Mouse (Mus musculus) embryonic facial prominence, embryonic 13.5 days (tissue): ENCODE measurements around the gene Mcm2. TPM values are rescaled to one million over a fixed set of nuclear protein-coding genes. Genes with fewer than 3 reads are reported as not detected.

Experiments
- ATAC-seq: fragments of 200-750 bp; cut with Nextera tagmentation; 2 replicates; pipeline ENCODE4 v1.8.0; 2017; ENCODE audit warnings: low read depth; ENCODE audit not compliant: insufficient number of reproducible peaks, insufficient read depth, low FRiP score, low TSS enrichment
- H3K27ac ChIP-seq: fragments of 300-500 bp; sonication (generic); 2 replicates; pipeline ENCODE4 v1.5.1; 2015; ENCODE audit warnings: moderate library complexity, mild to moderate bottlenecking, inconsistent platforms
- H3K27me3 ChIP-seq: fragments of 300-500 bp; sonication (generic); 2 replicates; pipeline ENCODE4 v1.6.1; 2015; ENCODE audit warnings: mild to moderate bottlenecking, inconsistent platforms
- H3K36me3 ChIP-seq: fragments of 300-500 bp; sonication (generic); 2 replicates; pipeline ENCODE4 v1.6.1; 2015; ENCODE audit warnings: mild to moderate bottlenecking, inconsistent platforms
- H3K4me1 ChIP-seq: fragments of 300-500 bp; sonication (generic); 2 replicates; pipeline ENCODE4 v1.6.1; 2015; ENCODE audit warnings: inconsistent platforms
- H3K4me2 ChIP-seq: fragments of 300-500 bp; sonication (generic); 2 replicates; pipeline ENCODE4 v1.6.1; 2015; ENCODE audit warnings: moderate library complexity, mild to moderate bottlenecking, inconsistent platforms
- H3K4me3 ChIP-seq: fragments of 300-500 bp; sonication (generic); 2 replicates; pipeline ENCODE4 v1.5.1; 2015; ENCODE audit warnings: mild to moderate bottlenecking, inconsistent platforms
- H3K9ac ChIP-seq: fragments of 300-500 bp; sonication (generic); 2 replicates; pipeline ENCODE4 v1.6.1; 2015; ENCODE audit warnings: mild to moderate bottlenecking, inconsistent platforms
- H3K9me3 ChIP-seq: fragments of 300-500 bp; sonication (generic); 2 replicates; pipeline ENCODE4 v1.6.1; 2016; ENCODE audit warnings: inconsistent platforms
- WGBS: fragments of 180-500 bp; shearing (Covaris S2); methylation state at CpG from one replicate; pipeline ENCODE4 v1.1.7; 2015; ENCODE audit warnings: mixed read lengths; 5-methylcytosine and 5-hydroxymethylcytosine counted together
- polyA plus RNA-seq: library from polyadenylated mRNA; unstranded; fragments of >200 nt; fragmentation: Nextera tagmentation; extraction: Ambion mirVana; gene quantifications from 2 replicates; pipeline ENCODE4 v1.2.1, GENCODE M21; 2015

The Mcm2 gene
- polyA plus RNA-seq, 1 experiment from 2014 or later: 131 TPM

DNA sequence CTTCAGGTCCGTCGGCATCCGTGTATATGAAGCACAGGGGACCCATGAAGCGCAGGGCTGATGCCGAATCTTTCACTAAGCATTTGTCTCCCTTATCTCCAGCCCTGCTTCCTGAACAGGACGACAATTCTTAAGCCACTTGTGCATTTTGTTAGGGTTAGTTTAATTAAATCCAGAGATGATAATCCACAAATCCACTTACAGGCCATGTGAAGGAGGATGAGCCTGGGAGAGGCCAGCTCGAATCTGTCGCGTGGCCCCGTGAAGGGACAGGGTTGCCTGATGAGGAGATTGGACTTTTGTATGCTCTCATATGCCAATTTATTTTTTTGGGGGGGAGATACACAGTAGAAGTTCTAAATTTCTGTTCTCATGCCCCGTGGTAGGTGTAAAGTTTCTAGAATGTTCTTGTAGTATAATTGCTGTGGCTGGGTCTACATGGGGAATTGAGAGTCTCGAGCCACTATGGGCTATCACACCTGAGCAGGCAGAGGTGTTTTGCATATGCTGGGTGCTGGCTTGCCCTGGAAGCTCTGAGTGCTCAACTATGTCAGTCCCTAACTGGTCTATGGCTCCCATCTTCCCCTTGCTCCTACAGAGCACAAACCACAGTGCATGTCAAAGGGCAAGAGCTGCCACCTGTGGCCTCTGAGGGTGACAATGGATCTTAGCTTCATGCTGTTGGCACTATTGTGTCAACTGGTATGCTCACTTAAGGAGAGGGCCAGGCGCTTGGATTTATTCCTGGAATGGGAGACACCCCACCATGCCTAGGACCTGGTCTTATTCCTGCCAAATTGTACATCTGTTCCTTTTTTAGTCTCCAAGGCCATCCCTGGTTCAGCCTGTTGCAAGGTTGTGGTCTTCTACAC lies 38.0 kb upstream of the Mcm2 start:
- 49% methylated on average over 13 of the region's 13 CpGs for WGBS
- Histone ChIP-seq H3K36me3 (no peaks in the 10 kb centered on the region), H3K9ac (no peak overlapping the region), H3K9me3 (no peaks in the 10 kb centered on the region), H3K4me1 (peaks cover 50% of the 10 kb centered on the region), H3K27me3 (peaks cover 4% of the 10 kb centered on the region; the same call in 1 of the 2 replicates), H3K27ac (no peak overlapping the region), H3K4me3 (no peak overlapping the region), H3K4me2 (no peak overlapping the region)
- ATAC-seq: no peak

DNA sequence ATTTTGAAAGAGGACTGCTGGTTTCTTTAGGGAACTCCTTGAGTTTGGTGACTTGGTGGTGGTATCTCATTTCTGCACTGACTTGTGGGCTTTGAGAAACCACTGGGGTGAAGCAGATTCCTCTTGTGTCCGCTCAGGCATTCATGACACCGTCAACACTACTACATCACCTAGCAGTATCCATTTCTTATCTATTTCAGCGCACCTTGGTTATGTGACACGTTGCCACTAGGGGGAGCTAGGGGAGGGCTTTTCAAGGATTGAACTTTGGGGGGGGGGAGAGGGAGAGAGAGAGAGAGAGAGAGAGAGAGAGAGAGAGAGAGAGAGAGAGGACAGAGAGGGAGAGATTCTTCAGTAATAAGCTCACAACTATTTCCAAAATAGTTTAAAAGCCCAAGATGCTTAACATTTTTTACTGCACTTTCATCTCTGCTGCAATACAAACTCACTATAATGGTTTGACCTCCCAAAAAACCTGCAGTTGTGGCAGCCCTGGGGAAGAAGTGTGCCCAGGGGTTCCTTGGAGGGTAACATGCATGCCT lies 37.2 kb upstream of the Mcm2 start:
- H3K27me3 ChIP-seq: peaks cover 4% of the 10 kb centered on the region; the same call in 1 of the 2 replicates

DNA sequence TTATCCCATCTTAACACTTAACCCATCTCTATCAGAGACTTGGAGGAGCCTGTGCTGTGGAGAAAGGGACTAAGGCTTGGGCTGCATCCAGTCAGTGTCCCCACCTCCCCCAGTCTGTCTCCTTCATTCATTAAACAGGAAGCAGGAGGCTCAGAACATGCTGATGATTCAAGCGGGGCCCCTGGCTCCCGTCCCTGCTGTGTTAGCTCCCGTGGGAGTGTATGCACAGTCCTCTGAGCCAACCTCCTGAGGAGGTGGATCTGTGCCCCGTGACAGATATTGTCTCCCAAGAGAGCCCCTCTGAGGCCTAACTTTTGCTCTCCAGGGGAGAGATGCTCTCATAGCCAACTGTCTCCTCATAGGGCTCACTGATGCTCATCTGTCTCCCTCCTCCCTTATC lies 36.2 kb upstream of the Mcm2 start:
- H3K9ac ChIP-seq: no peak overlapping the region
- H3K36me3 ChIP-seq: no peaks in the 10 kb centered on the region
- peaks cover 43% of the 10 kb centered on the region for H3K4me1 ChIP-seq
- peaks cover 4% of the 10 kb centered on the region; the same call in 1 of the 2 replicates for H3K27me3 ChIP-seq
- H3K4me2 ChIP-seq: no peak overlapping the region
- no peak overlapping the region for H3K27ac ChIP-seq
- 20% methylated on average over 4 of the region's 4 CpGs for WGBS
- H3K4me3 ChIP-seq: no peak overlapping the region
- no peak for ATAC-seq
- H3K9me3 ChIP-seq: no peaks in the 10 kb centered on the region

More for the DNA sequence above, 37.2 kb upstream of the Mcm2 start:
- H3K27ac ChIP-seq: no peak overlapping the region
- H3K36me3 ChIP-seq: no peaks in the 10 kb centered on the region
- no peak overlapping the region for H3K4me2 ChIP-seq
- H3K9me3 ChIP-seq: no peaks in the 10 kb centered on the region
- H3K9ac ChIP-seq: no peak overlapping the region
- H3K4me3 ChIP-seq: no peak overlapping the region
- WGBS: 12% methylated on average over 4 of the region's 4 CpGs
- peaks cover 50% of the 10 kb centered on the region for H3K4me1 ChIP-seq
- no peak for ATAC-seq

GRCm38 (mm10) chr6:88934132-88934531 lies 35.6 kb upstream of the Mcm2 start:
- no peak for ATAC-seq
- WGBS: 55% methylated on average over 4 of the region's 4 CpGs
- Histone ChIP-seq H3K4me1 (peaks cover 36% of the 10 kb centered on the region), H3K9me3 (no peaks in the 10 kb centered on the region), H3K27me3 (peaks cover 4% of the 10 kb centered on the region; the same call in 1 of the 2 replicates), H3K36me3 (no peaks in the 10 kb centered on the region), H3K4me3 (no peak overlapping the region), H3K4me2 (no peak overlapping the region), H3K27ac (no peak overlapping the region), H3K9ac (no peak overlapping the region)

GRCm38 (mm10) chr6:88931449-88931848 lies 32.9 kb upstream of the Mcm2 start:
- ATAC-seq: no peak
- no peak overlapping the region for H3K4me3 ChIP-seq

DNA sequence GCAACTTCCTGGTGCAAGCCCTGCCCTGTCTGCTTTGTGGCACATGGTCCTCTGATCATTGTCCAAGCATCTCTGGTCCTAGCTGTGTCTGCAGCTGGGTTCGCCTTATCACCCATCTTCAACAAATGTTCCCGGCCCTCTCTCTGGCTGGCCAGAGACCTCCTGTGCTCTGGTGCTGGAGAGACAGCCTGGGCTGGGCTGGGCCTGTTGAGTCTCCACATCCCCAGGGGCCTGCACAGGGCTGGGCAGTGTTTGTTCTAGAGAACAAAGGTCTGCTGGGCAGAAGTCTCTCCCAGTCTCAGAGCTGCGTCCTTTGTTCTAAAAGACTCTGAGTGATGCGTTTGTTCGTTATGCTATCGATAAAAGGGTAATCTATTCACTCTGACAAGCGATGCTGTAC lies 31.5 kb upstream of the Mcm2 start:
- Histone ChIP-seq H3K4me1 (peaks cover 36% of the 10 kb centered on the region), H3K27me3 (peaks cover 4% of the 10 kb centered on the region), H3K4me3 (no peak overlapping the region), H3K27ac (no peak overlapping the region), H3K4me2 (no peak overlapping the region), H3K9me3 (no peaks in the 10 kb centered on the region), H3K9ac (0 out of 2 replicates have a peak overlapping the region, but pooled peaks have one; percentile 0), H3K36me3 (no peaks in the 10 kb centered on the region)
- no peak for ATAC-seq
- WGBS: 78% methylated on average over 7 of the region's 7 CpGs

More at GRCm38 (mm10) chr6:88931449-88931848, 32.9 kb upstream of the Mcm2 start:
- Histone ChIP-seq H3K9me3 (no peaks in the 10 kb centered on the region), H3K27me3 (peaks cover 4% of the 10 kb centered on the region), H3K4me1 (peaks cover 29% of the 10 kb centered on the region), H3K27ac (no peak overlapping the region), H3K4me2 (no peak overlapping the region), H3K36me3 (no peaks in the 10 kb centered on the region), H3K9ac (no peak overlapping the region)
- 71% methylated on average over 2 of the region's 2 CpGs for WGBS

DNA sequence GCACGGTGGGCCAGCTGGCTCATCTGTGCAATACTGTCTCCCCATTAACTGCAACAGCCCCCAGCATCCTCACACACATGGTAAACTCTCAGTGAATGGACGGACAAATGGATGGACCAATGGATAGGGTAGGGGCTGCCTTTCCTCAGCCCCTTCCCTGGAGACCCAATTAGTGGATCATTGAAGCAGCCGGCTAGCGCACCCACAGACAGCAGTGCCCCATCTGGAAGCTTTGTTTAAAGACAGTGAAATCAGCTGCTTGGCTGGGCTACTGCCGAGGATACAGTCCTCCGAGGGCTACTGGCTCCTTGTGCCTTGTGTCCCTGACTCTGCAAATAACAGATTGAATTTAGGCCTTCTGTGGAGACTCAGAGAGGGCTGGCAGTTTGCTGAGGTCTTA lies 30.9 kb upstream of the Mcm2 start:
- H3K36me3 ChIP-seq: no peaks in the 10 kb centered on the region
- H3K9me3 ChIP-seq: no peaks in the 10 kb centered on the region
- no peaks in the 10 kb centered on the region; the same call in 1 of the 2 replicates for H3K27me3 ChIP-seq
- no peak overlapping the region for H3K4me2 ChIP-seq
- no peak overlapping the region for H3K4me3 ChIP-seq
- H3K27ac ChIP-seq: no peak overlapping the region
- no peak for ATAC-seq
- 58% methylated on average over 6 of the region's 6 CpGs for WGBS
- H3K4me1 ChIP-seq: peaks cover 37% of the 10 kb centered on the region
- H3K9ac ChIP-seq: no peak overlapping the region

DNA sequence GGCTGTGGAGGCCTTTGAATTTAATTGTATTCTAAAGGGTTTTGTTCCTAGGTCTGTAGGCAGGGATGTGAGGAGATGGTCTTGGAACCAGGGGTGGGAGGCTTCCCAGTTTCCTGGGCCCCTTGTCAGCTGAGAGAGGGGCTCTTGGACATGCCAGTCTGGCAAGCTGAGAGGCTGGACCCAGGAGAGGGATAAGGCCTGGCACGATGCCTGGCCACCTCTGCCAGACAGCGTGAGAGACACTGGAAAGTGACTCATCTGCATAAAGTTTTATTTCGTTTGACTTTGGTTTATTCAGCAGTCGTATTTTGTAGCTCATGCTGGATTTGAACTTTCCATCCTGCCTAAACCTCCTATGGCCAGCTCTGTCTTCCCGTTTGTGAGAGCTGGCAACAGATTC lies 30.0 kb upstream of the Mcm2 start:
- H3K4me1 ChIP-seq: peaks cover 38% of the 10 kb centered on the region
- H3K9me3 ChIP-seq: no peaks in the 10 kb centered on the region
- H3K4me2 ChIP-seq: no peak overlapping the region
- H3K9ac ChIP-seq: no peak overlapping the region
- no peaks in the 10 kb centered on the region for H3K36me3 ChIP-seq
- no peak overlapping the region for H3K4me3 ChIP-seq
- H3K27me3 ChIP-seq: no peaks in the 10 kb centered on the region; the same call in 1 of the 2 replicates
- no peak for ATAC-seq
- 72% methylated on average over 5 of the region's 5 CpGs for WGBS
- no peak overlapping the region for H3K27ac ChIP-seq

DNA sequence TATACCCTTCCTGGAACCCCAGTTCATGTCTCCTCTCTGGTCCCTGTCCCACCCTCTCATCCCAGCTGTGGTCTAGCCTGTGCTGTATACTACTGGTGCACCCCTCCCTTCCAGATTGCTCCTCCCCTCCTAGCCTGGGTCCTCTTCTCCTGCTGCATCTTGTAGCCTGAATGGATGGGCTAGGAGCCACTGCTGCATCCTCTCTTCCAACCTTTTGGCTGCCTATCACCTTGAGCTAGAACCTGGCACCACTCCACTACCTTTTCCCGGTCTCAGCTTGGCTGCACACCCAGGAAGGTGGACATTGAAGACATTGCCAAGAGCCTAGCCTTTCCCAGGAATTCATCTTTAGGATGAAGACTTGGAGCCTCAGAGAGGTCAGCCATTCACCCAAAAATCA lies 29.4 kb upstream of the Mcm2 start:
- Histone ChIP-seq H3K4me2 (no peak overlapping the region), H3K4me1 (peaks cover 38% of the 10 kb centered on the region), H3K36me3 (no peaks in the 10 kb centered on the region), H3K4me3 (no peak overlapping the region), H3K27me3 (no peaks in the 10 kb centered on the region; the same call in 1 of the 2 replicates), H3K9me3 (no peaks in the 10 kb centered on the region), H3K9ac (no peak overlapping the region), H3K27ac (no peak overlapping the region)
- 94% methylated on average over 1 of the region's 1 CpGs for WGBS
- ATAC-seq: no peak

- ATAC-seq: no peak
- H3K4me1 ChIP-seq: peaks cover 38% of the 10 kb centered on the region
- no peak overlapping the region for H3K4me3 ChIP-seq
- H3K36me3 ChIP-seq: no peaks in the 10 kb centered on the region
- H3K4me2 ChIP-seq: no peak overlapping the region
- H3K27me3 ChIP-seq: no peaks in the 10 kb centered on the region; the same call in 1 of the 2 replicates
- H3K9ac ChIP-seq: no peak overlapping the region
- H3K9me3 ChIP-seq: no peaks in the 10 kb centered on the region
- 9% methylated on average over 2 of the region's 2 CpGs for WGBS
- H3K27ac ChIP-seq: no peak overlapping the region
Observed at GRCm38 (mm10) chr6:88927595-88927994, 29.0 kb upstream of the Mcm2 start.

DNA sequence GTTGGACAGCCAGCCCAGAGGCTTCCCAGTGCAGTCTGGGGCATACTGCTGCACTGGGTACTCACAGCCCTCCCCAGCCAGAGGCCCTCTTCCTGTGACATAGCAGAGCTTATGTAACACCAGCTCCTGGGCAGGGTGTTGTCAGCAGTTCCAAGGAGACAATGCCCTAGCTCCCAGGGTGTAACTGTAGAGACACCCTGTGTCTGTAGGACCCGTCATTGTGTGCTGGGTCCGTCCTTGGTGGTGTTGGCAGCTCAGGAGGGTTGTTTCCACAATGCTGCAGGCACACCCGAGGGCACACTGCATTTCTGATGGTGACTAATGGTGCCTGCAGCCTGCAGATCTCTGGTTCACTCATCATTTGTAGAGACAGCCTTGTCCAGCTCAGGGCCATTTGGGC lies 28.3 kb upstream of the Mcm2 start:
- Histone ChIP-seq H3K27ac (peak overlapping the region; percentile 96; the same call in 1 of the 2 replicates), H3K27me3 (no peaks in the 10 kb centered on the region; the same call in 1 of the 2 replicates), H3K9ac (no peak overlapping the region), H3K9me3 (no peaks in the 10 kb centered on the region), H3K4me2 (no peak overlapping the region), H3K4me1 (peaks cover 38% of the 10 kb centered on the region), H3K36me3 (no peaks in the 10 kb centered on the region), H3K4me3 (no peak overlapping the region)
- 56% methylated on average over 3 of the region's 3 CpGs for WGBS
- no peak for ATAC-seq
